Comparison of ENCODE assay signal across 9 mouse cellular contexts in the genomic region with DNA sequence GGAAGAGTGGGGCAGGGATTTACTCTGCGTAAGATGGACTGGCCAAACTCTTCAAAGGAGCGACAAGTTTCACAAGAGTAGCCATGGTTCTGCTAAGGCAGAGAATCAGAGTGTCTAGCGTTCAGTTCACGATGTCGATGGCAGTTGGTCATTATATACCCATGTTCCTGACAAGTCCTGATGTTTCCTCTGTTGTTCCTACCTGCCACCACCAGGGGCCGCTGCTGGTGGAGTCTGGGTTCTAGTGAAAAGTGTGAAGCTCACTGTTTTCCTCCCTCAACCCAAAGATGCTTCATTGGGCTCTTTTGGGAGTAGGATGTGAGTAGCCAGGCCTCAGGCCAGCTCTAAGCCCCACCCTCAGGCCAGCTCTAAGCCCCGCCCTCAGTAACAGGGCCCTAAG. TPM values are rescaled to one million over a fixed set of nuclear protein-coding genes. Genes with fewer than 3 reads are reported as not detected.
DNase-seq lines count a peak whose midpoint lies in the region; ATAC-seq lines count a peak whose summit lies in the region.
"Had no signal": no experiment of that assay in that cellular context is flagged by ENCODE, and none has a peak within 500 bp of the region (broad histone marks: within the 10 kb centered on the region; RNA-seq: fewer than 3 reads in every experiment).

No protein-coding gene starts in this region.

- H3K27ac ChIP-seq in liver, embryonic 12.5 days = no peak overlapping the region
- H3K27ac ChIP-seq: heart, embryonic 10.5 days had no signal

- peaks cover 8% of the 10 kb centered on the region; the same call in 1 of the 2 replicates for H3K27me3 ChIP-seq in liver, embryonic 12.5 days (replicated peaks)

- 55% methylated on average over 7 of the region's 7 CpGs for WGBS in liver, embryonic 12.5 days (ENCODE audit: insufficient replicate concordance)

- no peaks in the 10 kb centered on the region for H3K9me3 ChIP-seq in liver, embryonic 12.5 days (replicated peaks)
- H3K9me3 ChIP-seq: heart, embryonic 10.5 days had no signal

- ATAC-seq in liver, embryonic 12.5 days = no peak

- H3K4me3 ChIP-seq in liver, embryonic 12.5 days = no peak overlapping the region
- H3K4me3 ChIP-seq: heart, embryonic 10.5 days; megakaryocyte, embryonic 14.5 days had no signal

- H3K4me2 ChIP-seq in liver, embryonic 12.5 days = no peak overlapping the region

- H3K4me1 ChIP-seq in liver, embryonic 12.5 days = no peaks in the 10 kb centered on the region
- H3K4me1 ChIP-seq: heart, embryonic 10.5 days; megakaryocyte, embryonic 14.5 days had no signal

- DNase-seq in liver = peak; percentile 39
- DNase-seq in adrenal gland, postnatal 10 days = peak; percentile 6
- peak; percentile 52 for DNase-seq in induced T-regulatory cell, adult 2 months (ENCODE audit: low read depth)
- DNase-seq in thymus, postnatal 0 days (ENCODE audit: low spot score) = peak; percentile 41
- DNase-seq in gastrocnemius, postnatal 4 days (ENCODE audit: low spot score in 2 of 2) = no peak
- DNase-seq in right cerebral cortex, postnatal 14 days = no peak

- H3K36me3 ChIP-seq in liver, embryonic 12.5 days = no peaks in the 10 kb centered on the region
- H3K36me3 ChIP-seq: heart, embryonic 10.5 days had no signal

- no peak overlapping the region for H3K9ac ChIP-seq in liver, embryonic 12.5 days

RNA-seq across cellular contexts. Expression of gene Pdgfra, which starts 33.3 kb away (rescaled TPM):
- polyA plus RNA-seq in liver, embryonic 12.5 days (2016; fragmentation: Nextera tagmentation; extraction: Ambion mirVana) = 7.9 and 10.4 TPM in 2 replicates
- total RNA-seq in adrenal gland, postnatal 10 days (2021) = 10 to 100 TPM; 32.1 to 35.6 TPM
- polyA plus RNA-seq in thymus, postnatal 0 days (2015; fragmentation: Nextera tagmentation; extraction: Ambion mirVana) = 1.6 and 2.1 TPM in 2 replicates
- total RNA-seq in gastrocnemius, postnatal 4 days (2021) = 10 to 100 TPM; 72.4 to 77.3 TPM

RNA-seq across cellular contexts. Expression of gene Gsx2, which starts 43.4 kb away (rescaled TPM):
- polyA plus RNA-seq in liver, embryonic 12.5 days (2016; fragmentation: Nextera tagmentation; extraction: Ambion mirVana) = not detected in 2 replicates
- total RNA-seq in adrenal gland, postnatal 10 days (2021) = not detected
- polyA plus RNA-seq in thymus, postnatal 0 days (2015; fragmentation: Nextera tagmentation; extraction: Ambion mirVana) = not detected in 2 replicates
- total RNA-seq in gastrocnemius, postnatal 4 days (2021) = not detected
- polyA plus RNA-seq: heart, embryonic 10.5 days had no signal

Comparison
In these comparisons a context has a peak if more than half of its experiments do, and no peak if none do; other contexts are left out.
1. DNase-seq: peak in liver (single experiment), adrenal gland, postnatal 10 days (single experiment), induced T-regulatory cell, adult 2 months (single experiment) and thymus, postnatal 0 days (single experiment); none in gastrocnemius, postnatal 4 days (0 of 2) and right cerebral cortex, postnatal 14 days (single experiment).